Mouse (Mus musculus): Measurements from ENCODE around the gene Tpd52l2.
"Not testable (repeated sequence)": the region's sequence is repeated elsewhere in the genome, so short reads cannot be mapped to it uniquely, and the experiment has no call there.

The Tpd52l2 gene

DNA sequence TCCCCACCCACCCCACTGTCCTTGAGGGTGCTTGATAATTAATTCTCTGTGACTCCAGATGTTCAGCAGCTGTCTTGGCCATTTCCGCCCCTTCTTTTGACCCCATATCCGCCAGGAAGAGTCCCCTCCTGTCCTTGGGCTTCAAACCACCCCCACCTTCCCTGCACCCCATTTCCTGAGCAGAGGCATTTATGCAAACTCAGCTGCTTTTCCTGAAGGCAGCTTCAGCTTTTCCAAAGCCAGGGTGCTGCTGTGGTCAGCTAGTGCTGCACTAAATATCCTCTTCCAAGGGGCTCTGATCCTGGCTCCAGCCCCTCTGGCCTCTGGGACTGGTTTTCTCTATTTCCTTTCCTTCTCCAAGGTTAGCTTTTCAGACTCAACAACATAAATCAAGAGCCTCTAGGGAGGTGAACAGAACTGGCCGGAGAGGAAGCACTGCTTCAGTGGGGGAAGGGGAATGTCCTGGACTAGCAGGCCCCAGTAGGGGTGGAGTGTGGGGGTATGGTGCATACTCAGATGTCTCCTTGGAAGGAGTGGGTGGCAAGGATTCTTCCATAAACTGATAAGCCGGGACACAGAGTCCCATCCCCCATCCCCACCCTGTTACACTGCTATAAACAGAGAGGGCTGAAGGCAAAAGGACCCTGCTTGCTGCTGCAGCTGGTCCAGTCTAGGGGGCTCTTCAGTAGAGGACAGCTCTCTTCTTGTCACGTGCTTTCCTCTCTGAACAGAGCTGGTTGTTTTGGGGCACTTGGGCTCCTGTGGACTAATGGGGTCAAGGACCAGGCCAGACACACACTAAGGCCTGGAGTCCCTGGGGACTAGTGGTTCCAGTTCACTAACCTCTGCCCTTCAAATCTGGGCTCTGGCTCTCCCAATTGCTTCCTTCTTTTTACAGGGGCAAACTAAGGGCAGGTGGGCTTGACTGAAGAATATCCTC, 9.3 kb upstream of the Tpd52l2 start:
- DNase-seq (ENCODE audit: low spot score in 2 of 2) = no peak

DNA sequence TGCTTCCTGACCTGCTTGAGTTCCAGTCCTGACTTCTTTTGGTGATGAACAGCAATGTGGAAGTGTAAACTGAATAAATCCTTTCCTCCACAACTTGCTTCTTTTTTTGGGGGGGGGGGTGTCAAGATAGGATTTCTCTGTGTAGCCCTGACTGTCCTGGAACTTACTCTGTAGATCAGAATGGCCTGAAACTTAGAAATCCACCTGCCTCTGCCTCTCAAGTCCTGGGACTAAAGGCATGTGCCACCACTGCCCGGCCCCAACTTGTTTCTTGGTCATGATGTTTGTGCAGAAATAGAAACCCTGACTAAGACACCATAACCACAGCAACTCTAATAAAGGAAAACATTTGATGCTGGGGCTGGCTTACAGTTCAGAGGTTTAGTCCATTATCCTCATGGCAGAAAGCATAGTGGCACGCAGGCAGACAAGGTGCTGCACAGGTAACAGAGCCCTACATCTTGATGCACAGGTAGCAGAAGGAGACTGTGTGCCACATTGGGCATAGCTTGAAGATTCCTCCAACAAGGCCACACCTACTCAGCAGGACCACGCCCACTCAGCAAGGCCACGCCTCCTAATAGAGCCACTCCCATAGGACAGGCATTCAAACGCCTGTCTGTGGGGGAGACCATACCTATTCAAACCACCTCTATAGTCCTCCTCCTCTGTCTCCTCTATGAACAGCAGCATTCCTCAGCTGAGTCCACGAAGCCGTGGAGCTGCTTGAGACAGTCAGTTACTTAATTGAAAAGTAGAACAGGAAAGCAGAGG, 5.3 kb upstream of the Tpd52l2 start:
- peak in 1 of 2 experiments; percentile 26 for DNase-seq (ENCODE audit: low spot score in 2 of 2)

DNA sequence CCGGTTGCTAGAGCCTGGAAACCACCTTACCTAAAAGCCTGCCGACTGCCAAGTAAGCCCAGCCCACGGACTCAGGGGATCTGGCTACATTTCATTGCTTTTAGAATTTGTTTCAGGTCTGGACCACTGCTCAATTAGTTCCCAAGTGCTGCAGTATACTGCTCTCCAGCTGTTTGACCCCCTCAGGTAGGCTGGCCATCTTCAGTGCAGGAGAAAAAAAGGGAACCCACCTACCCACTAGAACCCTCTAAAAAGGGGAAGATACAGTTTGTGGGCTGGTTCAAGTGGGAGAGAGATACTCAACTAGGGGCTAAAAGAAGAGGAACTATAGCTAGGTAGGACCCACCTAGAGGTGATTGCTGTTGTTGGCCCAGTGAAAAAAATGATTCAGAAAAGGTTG, 4.7 kb upstream of the Tpd52l2 start:
- DNase-seq (ENCODE audit: low spot score in 2 of 2) = no peak

DNA sequence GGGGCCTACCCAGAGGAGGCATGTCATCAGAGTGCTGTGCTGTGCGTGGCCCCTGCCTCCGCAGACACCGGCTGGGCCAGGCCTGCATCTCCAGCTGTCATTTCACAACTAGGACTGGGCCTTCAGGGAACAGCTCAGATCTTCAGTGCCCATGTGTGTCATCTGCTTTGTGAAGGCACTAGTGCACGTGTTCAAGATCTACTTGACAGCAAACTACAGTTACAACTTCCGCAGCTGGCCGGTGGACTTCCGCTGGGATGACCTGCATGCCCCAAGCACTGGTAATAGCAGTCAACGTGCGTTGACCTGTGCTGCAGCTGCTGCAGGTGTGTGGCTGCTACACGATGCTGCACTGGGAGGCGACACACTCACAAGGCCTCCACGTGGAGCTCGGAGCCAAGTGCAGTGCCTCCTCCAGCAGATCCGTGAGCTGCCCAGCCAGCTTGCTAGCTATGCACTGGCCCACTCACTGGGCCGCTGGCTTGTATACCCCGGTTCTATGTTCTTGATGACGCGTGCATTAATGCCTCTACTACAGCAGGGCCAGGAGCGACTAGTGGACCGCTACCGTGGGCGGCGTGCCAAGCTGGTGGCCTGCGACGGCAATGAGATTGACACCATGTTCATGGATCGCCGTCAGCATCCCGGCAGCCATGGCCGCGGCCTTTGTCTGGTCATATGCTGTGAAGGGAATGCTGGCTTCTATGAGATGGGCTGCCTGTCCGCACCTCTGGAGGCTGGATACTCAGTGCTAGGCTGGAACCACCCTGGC, 3.6 kb upstream of the Tpd52l2 start, which contains the start of gene Abhd16b:
Gene Abhd16b (plus strand): TSS at position 51 of the 772 bp plus-strand sequence.
- no peak for DNase-seq (ENCODE audit: low spot score in 2 of 2)

DNA sequence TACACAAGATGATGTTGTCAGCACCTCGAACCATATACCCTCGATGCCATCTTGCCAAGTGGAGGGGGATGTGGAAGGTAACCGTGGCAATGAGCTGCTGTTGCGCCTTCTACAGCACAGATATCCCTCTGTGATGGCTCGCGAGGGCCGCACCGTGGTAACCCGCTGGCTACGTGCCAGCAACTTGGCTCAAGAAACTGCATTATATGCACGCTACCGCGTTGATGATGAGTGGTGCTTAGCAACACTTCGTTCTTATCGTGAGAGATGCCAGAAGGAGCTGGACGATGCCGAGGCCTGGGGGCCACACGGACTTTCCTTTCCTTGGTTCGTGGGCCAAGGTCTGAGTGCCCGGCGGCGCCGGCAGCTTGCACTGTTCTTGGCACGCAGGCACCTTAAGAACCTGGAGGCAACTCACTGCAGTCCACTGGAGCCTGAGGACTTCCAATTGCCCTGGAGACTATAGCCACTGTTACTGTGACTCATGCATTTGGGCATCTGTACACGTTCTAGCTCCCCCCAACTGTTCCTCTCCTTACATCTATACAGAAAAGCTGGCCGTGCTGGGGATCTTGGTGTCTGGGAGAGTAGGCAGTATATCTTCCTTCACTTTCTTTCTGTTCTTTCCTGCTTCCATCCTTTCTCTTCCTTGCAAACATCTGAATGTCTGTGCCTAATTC, 2.5 kb upstream of the Tpd52l2 start:
- DNase-seq (ENCODE audit: low spot score in 2 of 2) = no peak

DNA sequence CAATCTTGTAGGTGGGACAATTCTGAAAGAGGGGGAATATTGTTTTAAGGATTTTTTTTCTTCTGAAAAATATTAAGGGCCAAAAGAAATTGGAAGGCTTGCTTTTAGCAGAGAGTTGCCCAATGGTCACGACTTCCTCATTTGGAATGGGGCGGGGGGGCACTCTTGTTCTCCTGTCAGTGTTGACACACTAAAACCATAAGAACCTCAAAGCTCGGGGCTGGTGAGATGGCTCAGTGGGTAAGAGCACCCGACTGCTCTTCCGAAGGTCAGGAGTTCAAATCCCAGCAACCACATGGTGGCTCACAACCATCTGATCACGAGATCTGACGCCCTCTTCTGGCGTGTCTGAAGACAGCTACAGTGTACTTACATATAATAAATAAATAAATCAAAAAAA, 1.1 kb upstream of the Tpd52l2 start:
- DNase-seq (ENCODE audit: low spot score in 2 of 2) = not testable (repeated sequence)

DNA sequence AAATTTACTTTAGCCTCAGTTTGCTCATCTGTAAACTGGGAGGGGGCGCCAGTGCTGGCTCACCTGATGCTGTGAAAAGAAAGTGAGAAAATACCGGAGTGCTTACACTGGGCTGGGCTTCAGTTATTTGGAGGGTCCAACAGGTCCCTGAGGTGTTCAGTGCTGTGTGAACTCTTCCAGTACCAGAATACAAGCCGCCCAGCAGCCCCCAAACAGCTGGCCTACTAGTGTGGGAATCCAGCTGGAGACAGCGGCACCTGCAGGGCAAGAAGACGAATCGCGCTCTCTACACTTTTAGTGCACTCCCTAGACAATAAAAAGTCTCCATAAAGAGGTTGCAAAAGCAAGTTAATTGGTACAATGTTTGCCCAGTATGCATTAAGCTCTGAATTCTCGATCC, 661 bp upstream of the Tpd52l2 start:
- peak; percentile 41 to 64 for DNase-seq (ENCODE audit: low spot score in 2 of 2)

DNA sequence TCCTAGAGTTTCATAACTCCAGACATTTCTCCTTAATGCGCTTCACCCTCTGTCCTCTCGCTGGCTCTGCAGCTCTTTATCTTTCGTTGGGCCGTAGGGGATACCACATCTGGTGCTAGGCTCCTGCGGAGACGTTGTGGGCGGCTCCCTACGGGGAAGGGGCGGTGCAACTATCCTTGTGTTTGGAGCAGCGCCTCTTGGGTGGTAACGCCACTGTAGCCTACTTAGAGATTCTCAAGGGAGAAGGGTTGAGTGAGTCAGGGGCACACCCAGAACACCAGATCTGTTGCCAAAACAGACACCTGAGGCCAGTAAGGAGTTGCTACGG, 570 bp downstream of the Tpd52l2 start:
- peak; percentile 29 to 42 for DNase-seq (ENCODE audit: low spot score in 2 of 2)

DNA sequence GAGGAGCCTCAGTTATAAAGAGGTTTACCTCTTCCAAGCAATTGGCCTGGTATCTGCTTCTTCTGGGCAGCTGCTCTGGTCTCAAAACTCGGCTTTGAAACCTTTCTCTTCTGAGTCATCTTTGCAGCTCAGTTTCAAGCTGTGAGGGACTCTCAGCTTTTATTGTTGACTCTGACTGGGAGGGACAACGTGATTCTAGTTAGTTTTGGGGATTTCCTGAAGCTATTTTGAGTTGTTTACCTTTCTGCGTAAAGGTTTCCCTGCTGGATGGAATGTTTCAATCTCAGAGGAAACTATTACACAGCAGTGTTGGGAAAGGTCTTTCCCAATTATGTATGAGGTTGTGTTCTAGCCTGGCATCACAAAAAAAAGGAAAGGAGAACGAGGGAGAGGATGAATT, 1.7 kb downstream of the Tpd52l2 start:
- no peak for DNase-seq (ENCODE audit: low spot score in 2 of 2)

DNA sequence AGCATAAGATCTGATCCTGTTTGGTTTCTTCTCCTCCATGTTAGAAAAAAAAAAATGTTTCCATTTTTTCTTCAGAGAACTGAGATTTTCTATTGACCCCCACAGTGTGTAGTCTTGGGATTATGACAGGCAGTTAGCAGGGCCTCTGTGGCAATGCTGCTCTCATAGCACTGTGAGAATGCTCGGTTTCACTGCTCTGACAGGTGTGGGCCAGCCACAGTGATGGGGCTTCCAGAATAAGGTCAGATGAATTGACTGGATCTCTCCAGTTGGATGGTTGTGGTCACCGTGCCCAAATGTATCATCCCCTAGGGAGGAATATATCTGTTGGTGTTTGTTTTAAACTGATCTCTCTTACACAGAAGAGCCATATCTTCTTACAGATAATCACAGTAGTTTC, 12.2 kb downstream of the Tpd52l2 start:
- no peak for DNase-seq (ENCODE audit: low spot score in 2 of 2)

DNA sequence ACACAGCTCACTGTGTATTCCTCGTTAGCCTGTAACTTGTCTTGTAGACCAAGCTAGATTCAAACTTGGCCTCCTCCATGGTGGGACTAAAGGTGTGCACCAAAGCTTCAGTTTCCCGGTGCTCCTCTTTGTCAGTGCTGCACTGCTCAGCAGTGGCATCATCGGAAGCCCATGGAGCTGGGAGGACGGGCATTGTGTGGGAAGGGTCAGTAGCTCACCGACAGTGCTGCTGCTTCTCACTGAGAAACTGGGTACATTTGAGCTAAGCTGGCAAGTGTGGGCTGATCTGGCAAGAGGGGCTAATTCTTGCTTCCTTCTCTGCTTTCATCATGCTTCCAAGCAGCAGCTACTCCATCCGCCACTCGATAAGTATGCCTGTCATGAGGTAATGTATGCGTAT, 14.3 kb downstream of the Tpd52l2 start:
- no peak for DNase-seq (ENCODE audit: low spot score in 2 of 2)

DNA sequence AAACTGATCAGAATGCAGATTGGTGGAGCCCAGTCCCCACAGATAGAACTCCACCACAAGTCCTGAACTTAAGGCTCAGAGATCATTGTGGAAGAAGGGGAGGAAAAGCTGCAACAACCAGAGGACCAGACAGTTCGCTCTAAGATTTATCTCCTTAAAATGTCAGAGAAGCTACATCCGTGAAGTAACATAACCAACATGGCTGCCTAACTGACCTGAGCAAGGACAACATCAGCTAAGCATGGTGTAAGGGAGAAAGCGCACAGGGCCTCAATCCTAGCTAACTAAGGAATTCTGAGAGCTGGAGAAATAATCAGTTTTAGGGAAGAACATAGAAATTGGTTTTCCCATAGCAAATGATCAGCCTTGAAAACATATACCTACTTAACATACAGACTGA, 22.3 kb downstream of the Tpd52l2 start:
- no peak for DNase-seq (ENCODE audit: low spot score in 2 of 2)

DNA sequence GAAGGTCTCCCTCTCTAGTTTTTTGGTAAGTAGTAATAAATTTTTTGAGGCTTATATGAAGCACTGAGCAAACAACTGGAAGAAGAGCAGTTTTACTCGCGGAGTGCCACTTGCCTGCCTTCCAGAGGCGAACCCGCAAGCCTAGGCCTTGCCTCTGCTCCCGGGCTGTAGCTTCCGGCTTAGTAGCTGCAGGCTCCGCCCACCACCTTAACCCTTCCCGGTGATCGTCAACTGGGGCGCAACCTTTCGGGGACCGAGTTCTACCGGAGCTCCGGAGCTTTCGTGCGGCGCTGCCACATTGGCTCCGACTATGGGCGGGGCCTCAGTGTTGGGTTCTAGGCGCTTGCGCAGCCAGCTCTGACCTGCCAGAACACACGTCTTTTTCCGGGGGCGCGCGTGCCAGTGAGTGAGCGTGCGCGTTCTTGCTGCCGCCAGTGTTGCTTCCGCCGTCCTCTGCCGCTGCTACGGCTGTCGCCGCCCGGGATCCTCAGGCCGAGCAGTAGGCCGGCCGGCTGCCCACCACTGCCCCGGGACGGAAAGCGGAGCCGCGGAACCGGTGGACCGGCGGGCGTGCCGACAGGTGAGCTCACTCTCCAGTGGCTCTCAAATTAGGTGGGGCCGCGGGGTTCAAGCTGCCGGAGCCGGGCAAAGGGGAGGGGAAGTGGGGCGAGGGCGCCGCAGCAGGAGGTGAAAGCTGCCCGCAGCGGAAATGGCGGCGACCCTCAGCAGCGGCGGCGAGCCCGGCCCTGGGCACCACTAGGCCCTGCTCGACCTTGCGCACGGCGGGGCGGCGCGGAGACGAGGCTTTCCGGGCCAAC, 23.4 kb downstream of the Tpd52l2 start, which contains the start of gene Dnajc5:
Gene Dnajc5 (plus strand): TSS at position 368 of the 818 bp plus-strand sequence.
- DNase-seq (ENCODE audit: low spot score in 2 of 2) = peak; percentile 97 to 98

DNA sequence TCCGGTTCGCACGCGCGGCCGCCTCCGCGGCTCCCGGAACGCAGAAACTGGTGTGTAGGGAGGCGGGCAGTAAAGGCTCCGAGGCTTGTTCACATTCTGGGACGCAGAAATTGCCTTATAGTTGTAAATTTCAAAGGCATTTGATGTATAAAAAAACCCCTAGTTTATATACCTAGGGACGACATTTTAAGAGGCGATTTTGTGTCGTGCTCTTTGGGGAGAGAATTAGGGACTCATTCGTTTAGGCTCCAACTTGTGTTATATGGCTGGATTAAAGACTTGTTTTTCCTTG, 23.9 kb downstream of the Tpd52l2 start:
- DNase-seq (ENCODE audit: low spot score in 2 of 2) = no peak

DNA sequence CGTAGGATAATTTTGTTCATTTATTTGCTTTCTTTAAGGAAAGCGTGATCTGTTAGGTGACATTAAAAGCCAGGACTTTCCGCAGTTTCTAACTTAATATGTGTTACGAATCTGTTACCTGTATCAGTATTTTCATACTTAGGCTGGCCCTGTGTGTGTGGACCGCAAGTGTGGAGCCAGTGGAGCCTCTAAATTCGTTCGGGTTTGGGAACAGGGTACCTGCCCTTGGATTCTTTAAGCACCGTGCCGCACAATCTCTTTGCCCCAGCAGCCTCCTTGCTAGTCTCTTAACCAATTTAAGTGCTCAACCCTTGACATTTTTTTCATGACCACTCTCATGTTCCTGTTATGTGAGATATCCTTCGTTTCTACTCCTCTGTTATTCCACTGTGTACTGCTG, 24.5 kb downstream of the Tpd52l2 start:
- DNase-seq (ENCODE audit: low spot score in 2 of 2) = no peak

DNA sequence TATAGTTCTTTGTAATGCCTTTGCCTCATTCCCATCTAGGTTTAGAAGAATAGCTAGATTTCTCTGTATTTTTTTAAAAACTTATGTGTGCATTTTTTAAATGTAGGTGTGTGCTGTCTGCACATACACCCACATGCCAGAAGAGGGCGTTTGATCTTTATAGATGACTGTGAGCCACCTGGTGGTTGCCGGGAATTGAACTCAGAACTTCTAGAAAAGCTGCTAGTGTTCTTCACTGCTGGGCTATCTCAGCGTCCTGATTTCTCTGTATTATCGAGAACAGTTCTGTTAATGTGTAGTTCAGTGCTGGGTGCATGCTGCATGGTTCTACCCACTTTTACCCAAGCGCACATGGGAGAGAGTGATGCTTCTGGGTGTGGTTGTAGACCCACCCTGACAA, 25.9 kb downstream of the Tpd52l2 start:
- peak; percentile 9 to 30 for DNase-seq (ENCODE audit: low spot score in 2 of 2)

DNA sequence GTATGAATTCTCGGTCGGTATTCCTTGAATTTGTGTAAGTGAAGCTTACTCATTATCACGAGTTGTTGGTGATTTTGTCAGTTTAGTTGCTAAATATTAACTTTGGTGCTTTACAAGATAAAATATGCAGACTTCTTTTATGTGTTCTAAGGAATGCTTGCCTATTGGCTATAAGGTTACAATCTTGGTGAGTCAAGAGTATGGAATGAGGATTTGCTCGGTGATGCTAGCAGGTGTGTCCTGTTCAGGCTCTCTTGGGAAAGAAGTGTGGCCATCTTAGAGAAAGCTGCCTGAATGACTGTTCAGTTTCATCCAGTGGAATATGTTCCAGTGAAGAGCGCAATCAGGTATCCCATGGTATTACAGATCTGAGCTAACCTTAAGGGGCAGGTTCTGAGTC, 28.6 kb downstream of the Tpd52l2 start:
- DNase-seq (ENCODE audit: low spot score in 2 of 2) = no peak

DNA sequence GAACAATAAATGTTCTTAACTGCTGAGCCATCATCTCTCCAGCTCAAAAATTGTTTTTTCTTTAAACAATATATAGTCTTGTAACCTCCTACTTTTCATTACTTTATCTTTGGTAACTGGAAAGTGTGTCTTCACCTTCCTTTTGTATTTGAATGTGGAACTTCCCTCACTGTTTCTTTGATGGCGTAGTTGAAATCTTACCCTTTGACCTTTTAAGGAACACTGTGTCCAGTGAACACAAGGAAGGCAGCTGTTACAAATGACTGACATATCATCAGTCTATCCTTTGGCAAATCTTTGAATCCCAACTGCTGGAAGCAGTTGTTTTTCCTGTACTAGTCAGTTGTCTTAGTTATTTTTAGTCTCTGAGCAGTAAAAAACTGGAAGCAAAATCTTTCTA, 32.1 kb downstream of the Tpd52l2 start:
- DNase-seq (ENCODE audit: low spot score in 2 of 2) = no peak

DNA sequence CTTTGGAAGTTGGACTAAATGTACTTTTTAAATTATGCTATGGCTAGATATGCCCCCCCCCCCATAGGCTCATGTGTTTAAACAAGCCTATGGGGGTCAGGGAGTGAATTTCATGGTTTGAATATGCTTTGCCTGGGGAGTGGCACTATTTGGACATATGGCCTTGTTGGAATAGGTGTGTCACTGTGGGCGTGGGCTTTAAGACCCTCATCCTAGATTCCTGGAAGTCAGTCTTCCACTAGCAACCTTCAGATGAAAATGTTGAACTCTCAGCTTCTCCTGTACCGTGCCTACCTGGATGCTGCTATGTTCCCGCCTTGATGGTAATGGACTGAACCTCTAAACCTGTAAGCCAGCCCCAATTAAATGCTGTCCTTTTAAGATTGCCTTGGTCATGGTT, 35.6 kb downstream of the Tpd52l2 start:
- DNase-seq (ENCODE audit: low spot score in 2 of 2) = no peak

DNA sequence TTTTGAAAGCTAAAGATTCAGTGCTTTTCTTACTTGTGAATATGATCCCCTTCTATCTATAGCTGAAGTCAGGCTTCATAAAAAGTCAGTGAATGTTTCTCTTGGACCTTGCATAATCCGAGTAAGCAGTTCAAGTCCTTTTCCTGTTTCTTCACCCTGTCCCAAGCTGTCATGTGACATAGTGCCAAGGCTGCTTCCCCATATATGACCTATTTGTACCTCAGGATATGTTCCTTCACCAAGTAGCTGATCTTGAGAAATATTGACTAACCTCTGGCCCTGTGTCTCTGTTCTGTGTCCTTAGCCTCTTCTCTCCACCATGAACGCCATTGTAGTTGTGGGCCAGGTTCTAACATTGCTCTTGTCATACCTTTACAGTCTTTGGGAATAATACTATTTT, 39.5 kb downstream of the Tpd52l2 start:
- DNase-seq (ENCODE audit: low spot score in 2 of 2) = no peak
